Mouse (Mus musculus): ENCODE measurements at regions not wholly inside any gene's neighbourhood (a gene's known extent, or its start where the extent isn't known, plus 50 kb on each side); places are given as distances from the start of the nearest gene placed in this dataset.

DNA sequence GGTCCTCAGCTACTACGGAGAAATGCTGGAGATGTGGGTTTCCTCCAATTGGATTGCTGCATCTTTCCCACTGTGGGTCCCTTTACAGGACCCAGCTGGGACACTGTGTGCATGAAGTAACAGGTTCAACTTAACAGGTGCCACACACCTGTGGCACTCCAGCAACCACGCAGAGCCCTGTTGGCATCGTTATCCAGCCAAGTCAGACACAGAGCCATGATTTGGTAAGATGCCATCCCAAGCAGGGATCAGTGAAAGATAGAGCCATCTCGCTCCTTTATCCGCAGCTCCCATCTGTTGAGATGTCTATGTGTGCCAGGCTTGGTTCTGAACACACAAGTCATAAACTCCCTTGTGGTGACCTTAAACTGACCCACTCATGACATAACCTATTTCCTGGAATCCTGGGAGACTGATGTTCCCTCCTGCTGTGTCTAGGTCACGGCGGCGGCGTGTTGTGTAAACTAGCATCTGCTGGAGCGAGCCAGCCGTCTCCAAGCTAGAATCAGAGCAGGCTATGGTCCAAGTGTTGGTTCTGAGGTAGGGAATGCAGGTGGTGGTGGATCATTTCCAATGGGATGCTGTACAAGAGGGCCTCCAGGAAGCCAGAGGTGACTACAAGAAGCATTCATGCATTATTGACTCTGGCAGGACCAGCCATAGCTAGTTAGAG, 164.5 kb upstream of the Lnx1 start:
- TF ChIP-seq CTCF (IDR thresholded peaks at IDR 0.05; ENCODE audit: borderline replicate concordance, insufficient read depth, low read depth, low read length): no peak
- TF ChIP-seq POLR2A (IDR thresholded peaks at IDR 0.05; ENCODE audit: borderline replicate concordance, insufficient read depth, low read length): no peak

Measured in cerebellum, adult 2 months (tissue).